Mouse (Mus musculus) heart, postnatal 0 days (tissue): ENCODE measurements around the gene 4931429L15Rik. TPM values are rescaled to one million over a fixed set of nuclear protein-coding genes. Genes with fewer than 3 reads are reported as not detected.

Source experiments
- ATAC-seq: fragments of 200-750 bp; cut with Nextera tagmentation; 2 replicates; pipeline ENCODE4 v1.8.0; 2017; ENCODE audit warnings: low read depth, moderate number of reproducible peaks, moderate library complexity; ENCODE audit not compliant: insufficient read depth
- DNase-seq: peaks from one replicate; pipeline ENCODE4 v3.0.0-alpha.2; 2016; ENCODE audit warnings: low spot score
- H3K27ac ChIP-seq: fragments of 300-500 bp; sonication (generic); 2 replicates; pipeline ENCODE4 v1.5.1; 2014; ENCODE audit warnings: low read depth, mild to moderate bottlenecking
- H3K27me3 ChIP-seq: fragments of 300-500 bp; sonication (generic); 2 replicates; pipeline ENCODE4 v1.6.1; 2014; ENCODE audit warnings: low read length, mixed read lengths; ENCODE audit not compliant: control insufficient read depth, insufficient read depth
- H3K36me3 ChIP-seq: fragments of 300-500 bp; sonication (generic); replicated peaks from 2 replicates; pipeline ENCODE4 v1.6.1; 2014; ENCODE audit warnings: low read length, mixed read lengths; ENCODE audit not compliant: control insufficient read depth, insufficient read depth
- H3K4me1 ChIP-seq: fragments of 300-500 bp; sonication (generic); 2 replicates; pipeline ENCODE4 v1.6.1; 2014; ENCODE audit warnings: antibody characterized with exemption; ENCODE audit not compliant: control insufficient read depth, insufficient read depth
- H3K4me2 ChIP-seq: fragments of 300-500 bp; sonication (generic); 2 replicates; pipeline ENCODE4 v1.6.1; 2014; ENCODE audit warnings: low read depth, mild to moderate bottlenecking, low read length, moderate library complexity
- H3K4me3 ChIP-seq: fragments of 300-500 bp; sonication (generic); 2 replicates; pipeline ENCODE4 v1.5.1; 2014; ENCODE audit warnings: low read depth, low read length
- H3K9ac ChIP-seq: fragments of 300-500 bp; sonication (generic); replicated peaks from 2 replicates; pipeline ENCODE4 v1.6.1; 2014; ENCODE audit warnings: low read depth, low read length, mixed read lengths
- H3K9me3 ChIP-seq: fragments of 300-500 bp; sonication (generic); replicated peaks from 2 replicates; pipeline ENCODE4 v1.6.1; 2016; ENCODE audit warnings: low read length; ENCODE audit not compliant: control insufficient read depth
- CTCF ChIP-seq: IDR thresholded peaks from 2 replicates; pipeline ENCODE4 v1.5.1; 2016; ENCODE audit warnings: antibody characterized with exemption, control low read depth, low read depth
- WGBS: fragments of 180-500 bp; shearing (Covaris S2); extraction: QIAGEN DNeasy Blood & Tissue Kit; methylation state at CpG from one replicate; pipeline ENCODE4 v1.1.7; 2014; 5-methylcytosine and 5-hydroxymethylcytosine counted together
- polyA plus RNA-seq: library from polyadenylated mRNA; unstranded; fragments of >200 nt; fragmentation: Nextera tagmentation; extraction: Ambion mirVana; gene quantifications from 2 replicates; pipeline ENCODE4 v1.2.1, GENCODE M21; 2015
- total RNA-seq: library from RNA; depleted of rRNA; stranded (reverse); fragments of >200 nt; gene quantifications from 2 replicates; pipeline ENCODE4 v1.2.3, GENCODE M21; 2014; ENCODE audit warnings: low replicate concordance; rRNA removed

The 4931429L15Rik gene
- total and polyA plus RNA-seq, 2 experiments from 2014 or later: not detected

GRCm38 (mm10) chr9:46256177-46256576 lies 63.6 kb downstream of the 4931429L15Rik start:
- H3K9ac ChIP-seq: no peak overlapping the region
- H3K27me3 ChIP-seq: no peaks in the 10 kb centered on the region
- no peak for TF ChIP-seq CTCF
- ATAC-seq (no peak), DNase-seq (no peak)
- no peak overlapping the region for H3K27ac ChIP-seq
- H3K4me2 ChIP-seq: no peak overlapping the region
- 81% methylated on average over 7 of the region's 7 CpGs for WGBS
- no peaks in the 10 kb centered on the region for H3K4me1 ChIP-seq
- no peak overlapping the region for H3K4me3 ChIP-seq
- no peaks in the 10 kb centered on the region for H3K9me3 ChIP-seq
- no peaks in the 10 kb centered on the region for H3K36me3 ChIP-seq

Other genes with a start within 250 kb of the 4931429L15Rik start
- gene Apoa1, start 91.4 kb downstream of the 4931429L15Rik start, total RNA-seq: 0.62 TPM in 1 of 2 replicates, not detected in the other
- 1.0 and 1.8 TPM in 2 replicates for gene Apoa1, start 91.4 kb downstream of the 4931429L15Rik start, polyA plus RNA-seq
- not detected in 2 replicates for gene Apoc3, start 84.3 kb downstream of the 4931429L15Rik start, total RNA-seq
- not detected in 2 replicates for gene Apoc3, start 84.3 kb downstream of the 4931429L15Rik start, polyA plus RNA-seq
- gene Apoa4, start 79.3 kb downstream of the 4931429L15Rik start, total RNA-seq: 0.89 and 6.6 TPM in 2 replicates
- gene Apoa4, start 79.3 kb downstream of the 4931429L15Rik start, polyA plus RNA-seq: not detected in 2 replicates
- gene Apoa5, start 51.4 kb downstream of the 4931429L15Rik start, total RNA-seq: 0.23 and 0.80 TPM in 2 replicates
- gene Apoa5, start 51.4 kb downstream of the 4931429L15Rik start, polyA plus RNA-seq: 0.14 TPM in 1 of 2 replicates, not detected in the other
- 19.3 and 22.2 TPM in 2 replicates for gene Zpr1, start 46.9 kb downstream of the 4931429L15Rik start, total RNA-seq
- gene Zpr1, start 46.9 kb downstream of the 4931429L15Rik start, polyA plus RNA-seq: 23.6 and 25.6 TPM in 2 replicates
- 12.0 and 14.6 TPM in 2 replicates for gene Bud13, start 37.0 kb downstream of the 4931429L15Rik start, total RNA-seq
- 7.6 and 7.9 TPM in 2 replicates for gene Bud13, start 37.0 kb downstream of the 4931429L15Rik start, polyA plus RNA-seq